Mouse (Mus musculus): ENCODE results near the gene Irf7. TPM values are rescaled to one million over a fixed set of nuclear protein-coding genes. Genes with fewer than 3 reads are reported as not detected.
A peak's percentile ranks its signal among the peaks of the same experiment; 100 is the strongest.
"Not testable (repeated sequence)": the region's sequence is repeated elsewhere in the genome, so short reads cannot be mapped to it uniquely, and the experiment has no call there.

Irf7 gene
- polyA plus RNA-seq, 3 experiments from 2014 or later: 95.5 to 112 (median 100) TPM

DNA sequence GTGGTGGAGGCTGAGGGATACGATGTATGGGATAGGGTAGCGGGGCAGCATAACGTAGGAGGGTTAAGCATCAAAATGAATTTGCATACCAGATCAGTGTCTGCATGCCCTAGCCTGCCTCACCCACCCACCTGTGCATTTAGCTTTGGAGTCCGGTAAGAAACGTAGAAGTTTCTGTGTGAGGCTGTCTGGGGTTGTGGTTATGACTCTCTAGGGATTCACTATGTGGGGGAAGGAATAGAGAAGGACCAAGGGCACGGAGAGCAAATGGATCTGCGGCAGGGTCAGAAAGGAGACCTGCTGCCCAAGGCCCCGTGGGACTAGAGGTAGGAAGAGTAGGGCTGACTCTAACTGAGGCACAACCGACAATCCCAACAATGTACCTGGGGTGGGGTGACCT lies 9.1 kb upstream of the Irf7 start:
- no peak for ATAC-seq

DNA sequence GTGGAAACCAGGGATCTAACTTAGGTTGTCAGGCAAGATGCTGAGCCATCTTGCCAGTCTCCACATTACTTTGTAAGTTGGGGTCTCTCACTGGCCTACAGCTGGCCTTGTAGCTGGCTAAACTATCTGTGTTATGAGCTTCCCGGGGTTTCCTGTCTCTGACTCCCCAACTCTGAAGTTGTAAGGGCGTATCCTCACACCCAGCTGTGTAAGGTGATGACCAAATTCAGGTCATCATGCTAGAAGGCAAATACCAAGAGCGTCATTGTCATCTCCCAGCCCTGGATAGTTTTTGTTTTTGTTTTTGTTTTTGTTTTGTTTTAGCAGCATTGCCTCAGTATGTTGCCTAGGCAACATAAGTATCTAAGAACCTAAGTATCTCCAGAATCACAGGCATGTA lies 4.3 kb upstream of the Irf7 start:
- ATAC-seq: no peak

DNA sequence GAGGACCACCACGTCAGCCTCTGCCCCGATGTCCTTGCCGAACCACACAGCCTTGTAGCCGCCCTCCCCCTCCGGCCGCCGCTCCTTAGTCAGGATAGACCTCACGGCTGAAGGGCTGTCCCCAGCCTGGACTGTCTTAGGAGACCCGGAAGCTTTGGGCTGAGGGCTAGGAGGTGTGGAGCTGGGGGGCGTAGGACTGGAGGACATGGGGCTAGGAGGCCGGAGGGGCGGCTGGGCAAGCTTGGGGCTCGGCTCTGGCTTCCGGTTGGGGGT lies 2.9 kb upstream of the Irf7 start:
- no peak for ATAC-seq

DNA sequence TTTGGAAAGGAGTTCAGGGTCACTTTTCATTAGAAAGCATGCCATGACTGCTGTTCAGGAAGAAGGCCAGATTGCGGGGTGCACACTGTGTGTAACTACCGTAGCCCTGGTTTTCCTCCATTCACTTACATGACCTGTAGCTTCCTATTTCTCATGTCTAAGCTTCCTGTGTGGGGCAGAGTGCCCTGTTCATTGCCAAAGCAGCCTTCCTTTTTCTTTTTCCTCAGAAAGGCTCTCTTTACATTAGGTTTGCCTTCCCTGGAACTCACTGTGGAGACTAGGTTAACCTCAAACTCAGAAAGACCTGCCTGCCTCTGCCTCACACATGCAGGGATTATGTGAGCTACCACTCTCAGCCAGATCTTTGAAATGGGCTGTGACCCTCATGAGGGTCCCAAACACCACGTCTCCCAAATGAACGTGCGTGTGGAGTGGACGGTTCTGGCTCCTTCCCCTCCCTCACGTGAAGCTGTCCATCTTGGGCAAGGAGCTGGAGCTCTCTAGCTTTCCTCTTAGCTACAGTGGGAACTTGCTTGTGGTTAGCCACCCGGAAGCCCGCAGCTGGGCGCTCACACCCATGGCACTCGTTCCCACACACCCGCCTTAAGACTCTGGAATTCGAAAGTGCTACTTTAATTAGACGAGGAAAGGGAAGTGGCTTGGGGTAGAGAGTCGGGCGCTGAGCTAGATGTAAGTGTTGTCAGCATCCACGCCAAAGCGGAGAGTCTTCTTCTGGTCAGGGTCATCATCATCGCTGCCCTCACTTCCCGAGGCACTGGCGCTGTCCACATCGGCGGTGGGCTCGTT lies 2.4 kb upstream of the Irf7 start:
- ATAC-seq: peak; percentile 10

DNA sequence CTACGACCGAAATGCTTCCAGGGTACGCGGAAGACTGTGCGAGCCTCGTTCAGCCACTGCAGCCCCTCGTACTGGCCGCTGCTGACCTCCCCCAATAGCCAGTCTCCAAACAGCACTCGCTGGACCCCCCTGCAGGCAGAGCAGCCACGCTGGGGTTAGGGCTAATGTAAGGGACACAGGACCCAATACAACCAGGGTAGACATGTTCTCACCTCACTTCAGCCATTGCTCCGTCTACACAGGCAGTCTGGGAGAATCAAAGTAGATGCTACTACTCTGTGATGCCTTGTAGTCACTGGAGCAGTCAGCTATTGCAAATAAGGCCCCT lies 906 bp downstream of the Irf7 start:
- peak; percentile 19 for ATAC-seq

DNA sequence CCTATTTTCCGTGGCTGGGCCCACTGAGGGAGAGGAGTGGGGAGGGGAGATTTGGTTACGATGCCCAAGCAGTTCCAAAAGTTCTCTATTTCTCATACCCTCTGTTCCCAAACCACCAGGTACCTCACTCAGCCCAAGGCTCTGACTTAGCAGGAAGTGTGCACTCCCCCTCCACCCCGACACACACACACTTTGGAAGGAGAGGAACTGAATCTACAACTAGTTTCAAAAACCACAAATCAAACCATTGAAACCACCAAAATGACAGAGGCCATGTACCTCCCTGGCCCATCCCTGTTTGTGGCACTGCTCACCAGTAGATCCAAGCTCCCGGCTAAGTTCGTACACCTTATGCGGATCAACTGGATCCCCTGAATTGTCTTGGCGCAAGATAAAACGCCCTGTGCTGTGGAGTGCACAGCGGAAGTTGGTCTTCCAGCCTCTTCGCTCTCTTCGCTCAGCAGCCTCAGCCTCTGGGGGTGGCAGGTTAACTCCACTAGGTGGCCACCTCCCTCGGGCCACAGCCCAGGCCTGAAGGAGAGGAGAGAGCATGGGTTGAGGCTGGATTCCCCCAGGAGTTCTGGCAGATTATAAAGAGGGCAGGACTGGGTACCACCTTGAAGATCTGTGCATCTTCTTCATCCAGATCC lies 1.4 kb downstream of the Irf7 start:
- ATAC-seq: peak; percentile 51

DNA sequence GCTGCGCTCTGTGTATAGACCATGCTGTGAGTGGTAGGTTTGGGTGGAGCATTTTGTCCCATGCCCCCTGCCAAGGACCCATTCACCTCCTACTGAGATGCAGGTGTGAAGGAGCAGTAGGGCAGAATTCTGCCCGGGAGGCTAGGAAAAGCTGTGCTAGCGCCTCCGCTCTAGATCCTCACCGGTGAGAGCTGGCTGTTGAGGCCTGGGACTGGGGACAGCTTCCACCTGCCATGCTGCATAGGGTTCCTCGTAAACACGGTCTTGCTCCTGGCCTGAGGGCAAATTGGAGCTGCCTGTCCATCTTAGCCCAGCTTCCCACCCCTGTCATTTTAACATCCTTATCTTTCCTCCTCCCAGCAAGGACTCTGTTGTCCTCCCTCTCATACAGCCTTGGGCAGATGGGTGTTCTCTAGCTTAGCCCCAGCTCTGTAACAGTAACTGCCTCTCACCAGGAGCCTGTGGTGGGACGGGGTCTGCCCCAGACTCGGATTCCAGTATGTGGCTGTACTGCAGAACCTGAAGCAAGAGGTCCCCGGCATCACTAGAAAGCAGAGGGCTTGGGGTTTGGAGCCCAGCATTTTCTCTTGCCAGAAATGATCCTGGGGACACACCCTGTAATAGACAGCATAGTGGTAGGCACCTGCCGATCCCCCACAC lies 2.1 kb downstream of the Irf7 start:
- no peak for ATAC-seq

DNA sequence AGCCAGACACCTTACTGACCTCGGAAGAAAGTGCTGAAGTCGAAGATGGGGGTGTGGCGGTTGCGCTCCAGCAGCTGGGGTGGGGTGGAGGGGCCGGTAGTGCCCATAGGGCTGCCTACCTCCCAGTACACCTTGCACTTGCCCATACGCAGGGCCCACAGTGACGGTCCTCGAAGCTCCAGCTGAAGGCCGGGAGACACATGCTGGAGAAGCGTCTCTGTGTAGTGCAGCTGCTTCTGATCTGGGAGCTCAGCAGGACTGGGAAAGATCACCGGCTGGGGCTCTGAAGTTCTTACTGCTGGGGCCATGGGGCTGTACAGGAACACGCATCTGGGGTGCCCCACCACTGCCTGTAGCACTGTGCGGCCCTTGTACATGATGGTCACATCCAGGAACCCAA lies 2.6 kb downstream of the Irf7 start:
- ATAC-seq: no peak

DNA sequence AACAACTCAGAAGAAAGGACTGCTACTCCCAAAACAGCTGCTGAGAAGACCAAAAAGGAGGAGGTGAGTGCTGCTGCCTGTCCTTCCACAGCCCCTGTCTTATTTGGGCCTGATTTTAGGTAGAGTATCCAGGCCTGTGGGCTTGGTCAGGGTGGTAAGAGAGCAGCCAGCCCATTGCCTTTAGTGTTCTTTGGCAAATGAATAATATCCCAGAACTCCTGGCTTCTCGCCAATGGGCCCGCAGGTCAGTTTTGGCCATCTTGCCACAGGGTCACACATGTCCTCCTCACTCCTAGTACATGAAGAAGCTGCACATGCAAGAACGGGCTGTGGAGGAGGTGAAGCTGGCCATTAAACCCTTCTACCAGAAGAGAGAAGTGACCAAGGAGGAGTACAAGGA lies 4.8 kb downstream of the Irf7 start:
- ATAC-seq: no peak

DNA sequence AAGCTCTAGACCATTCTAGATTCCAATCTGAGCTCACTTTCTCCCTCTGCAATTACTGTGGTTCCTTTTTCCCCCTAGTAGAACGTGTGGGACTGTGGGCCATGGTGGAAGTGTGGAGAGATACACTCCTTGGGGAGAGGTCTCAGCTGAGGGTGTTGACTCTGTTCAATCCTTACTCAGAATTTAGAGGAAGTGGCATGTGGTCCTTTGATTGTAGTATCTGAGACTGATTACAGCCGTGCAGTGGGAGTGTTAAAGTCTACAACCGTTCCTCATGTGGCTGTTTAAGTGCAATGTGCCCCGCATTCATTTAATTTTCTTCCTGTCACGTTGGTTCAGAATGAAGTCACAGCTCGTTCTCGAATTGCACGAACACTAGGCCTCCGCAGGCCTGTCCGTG lies 10.1 kb downstream of the Irf7 start:
- no peak for ATAC-seq

DNA sequence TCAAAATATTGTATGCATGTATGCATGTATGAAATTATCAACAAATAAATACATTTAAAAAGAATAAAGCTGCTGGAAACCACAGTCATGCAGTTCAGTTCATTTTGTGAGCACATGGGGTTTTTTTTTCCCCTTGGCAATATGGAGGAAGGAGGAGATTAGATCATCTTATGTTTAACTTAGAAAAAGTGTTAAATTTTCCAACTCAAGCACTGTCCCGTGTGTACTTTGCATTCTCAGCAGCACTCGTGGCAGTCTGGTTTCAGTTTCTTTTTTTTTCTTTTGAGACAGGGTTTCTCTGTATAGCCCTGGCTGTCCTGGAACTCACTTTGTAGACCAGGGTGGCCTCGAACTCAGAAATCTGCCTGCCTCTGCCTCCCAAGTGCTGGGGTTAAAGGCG lies 15.8 kb downstream of the Irf7 start:
- ATAC-seq: not testable (repeated sequence)

DNA sequence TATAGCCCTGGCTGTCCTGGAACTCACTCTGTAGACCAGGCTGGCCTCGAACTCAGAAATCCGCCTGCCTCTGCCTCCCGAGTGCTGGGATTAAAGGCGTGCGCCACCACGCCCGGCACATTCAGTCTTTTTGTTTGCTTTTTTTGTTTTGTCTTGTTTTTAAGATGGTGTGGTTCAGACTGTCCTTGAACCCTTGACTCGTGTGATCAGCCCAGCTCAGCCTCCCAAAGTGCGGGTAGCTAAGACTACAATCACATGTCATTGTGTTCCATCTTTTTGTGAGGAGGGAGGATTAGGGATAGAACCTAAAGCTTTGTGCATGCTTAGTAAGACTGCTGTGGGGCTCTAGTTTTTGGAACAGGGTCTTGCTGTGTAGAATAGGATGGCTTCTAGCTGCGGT lies 34.7 kb downstream of the Irf7 start:
- ATAC-seq: no peak

DNA sequence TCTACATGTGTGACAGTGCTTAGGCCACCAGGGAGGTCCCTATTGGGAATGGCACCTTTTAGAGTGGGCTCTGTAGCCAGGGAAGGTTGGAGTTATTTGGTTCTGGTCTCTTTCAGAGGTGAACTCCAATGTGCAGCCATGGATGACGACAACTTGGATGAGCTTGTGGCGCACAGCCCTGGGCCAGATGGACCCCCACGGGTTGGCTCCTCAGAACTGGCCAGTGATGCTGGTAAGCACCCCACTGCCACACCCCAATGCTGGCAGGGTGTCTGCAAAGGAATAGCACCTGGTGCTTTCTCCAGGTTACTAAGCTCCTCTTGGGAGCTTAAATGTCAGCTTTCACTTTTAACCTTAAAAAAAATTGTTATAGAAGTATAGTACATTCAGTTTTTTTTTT lies 35.2 kb downstream of the Irf7 start:
- ATAC-seq: no peak

DNA sequence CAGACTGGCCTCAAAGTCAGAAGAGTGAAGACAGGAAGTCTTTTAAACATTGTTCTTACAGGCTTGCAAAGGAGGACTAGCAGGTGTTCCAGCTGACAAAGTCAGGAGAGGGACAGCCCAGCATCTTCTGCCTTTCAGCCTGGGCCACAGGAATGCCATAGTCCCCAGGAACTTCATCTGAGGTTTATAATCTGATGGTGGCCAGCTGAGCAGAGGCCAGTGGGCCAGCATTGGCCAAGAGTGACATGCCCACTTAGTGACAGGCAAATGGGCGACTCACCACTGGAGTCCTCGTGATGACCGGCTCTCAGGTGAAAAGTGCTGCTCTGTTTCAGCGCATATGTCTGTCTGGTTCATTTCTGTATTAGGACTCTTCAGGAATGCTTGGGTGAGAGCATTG lies 35.7 kb downstream of the Irf7 start:
- ATAC-seq: no peak

DNA sequence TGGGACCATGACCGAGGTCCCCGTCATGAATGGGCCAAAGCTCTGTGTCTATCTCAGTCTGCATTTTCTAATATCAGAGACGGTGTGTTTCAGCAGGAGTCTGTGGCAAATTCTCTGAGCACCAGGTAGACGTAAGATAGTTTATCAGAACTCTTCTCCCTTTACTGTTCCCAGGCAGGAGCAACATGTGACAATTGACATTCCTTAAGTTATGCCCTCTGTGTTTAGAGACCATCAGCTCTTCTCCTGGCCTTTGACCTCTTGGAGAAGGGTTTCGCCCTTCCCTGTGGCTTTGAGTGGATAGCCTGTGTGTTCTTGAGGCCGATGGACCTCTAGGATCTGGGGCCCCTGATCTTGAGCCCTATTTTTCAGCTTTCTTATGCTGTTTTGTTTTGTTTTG lies 36.6 kb downstream of the Irf7 start:
- no peak for ATAC-seq

DNA sequence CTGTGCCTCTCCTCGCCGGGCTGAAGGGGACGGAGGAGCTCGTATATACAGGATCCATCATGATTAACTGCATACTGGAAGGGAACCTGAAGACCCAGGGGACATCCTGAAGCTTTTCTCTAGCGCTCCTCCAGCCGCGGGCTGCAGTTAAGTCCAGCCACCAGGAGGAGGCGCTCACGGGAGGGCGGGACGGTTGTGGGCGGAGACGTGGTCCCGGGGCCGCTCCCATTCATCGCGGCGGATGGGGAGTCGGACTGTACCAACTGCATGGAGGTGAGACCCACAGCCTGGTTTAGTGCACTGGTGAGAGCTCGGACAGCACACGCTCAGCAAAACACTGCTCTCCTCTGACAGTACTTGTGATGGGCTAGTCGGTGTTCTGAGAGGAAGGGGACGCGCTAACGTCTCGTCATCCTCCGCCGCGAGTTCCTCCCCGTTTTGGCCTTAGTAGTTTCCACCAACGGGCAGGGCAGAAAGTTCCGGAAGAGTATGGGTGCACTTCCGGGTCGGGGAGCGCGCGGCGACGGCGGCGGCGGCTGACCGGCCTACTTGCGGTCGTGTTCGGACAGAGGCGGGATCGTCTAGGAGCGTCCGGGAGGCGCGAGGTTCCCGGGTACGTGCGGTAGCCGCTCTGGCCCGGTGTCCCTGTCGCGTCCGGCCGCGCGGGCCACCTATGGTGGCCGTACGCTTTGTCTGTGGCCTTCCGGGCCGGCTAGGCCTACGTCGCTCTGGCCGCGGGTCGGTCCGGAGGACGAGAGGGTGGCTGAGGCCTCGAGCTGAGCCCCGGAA lies 37.8 kb downstream of the Irf7 start, which contains the start of gene Phrf1:
Phrf1 (plus strand) TSS at position 506 of the 789 bp plus-strand sequence.
- peak; percentile 92 for ATAC-seq

DNA sequence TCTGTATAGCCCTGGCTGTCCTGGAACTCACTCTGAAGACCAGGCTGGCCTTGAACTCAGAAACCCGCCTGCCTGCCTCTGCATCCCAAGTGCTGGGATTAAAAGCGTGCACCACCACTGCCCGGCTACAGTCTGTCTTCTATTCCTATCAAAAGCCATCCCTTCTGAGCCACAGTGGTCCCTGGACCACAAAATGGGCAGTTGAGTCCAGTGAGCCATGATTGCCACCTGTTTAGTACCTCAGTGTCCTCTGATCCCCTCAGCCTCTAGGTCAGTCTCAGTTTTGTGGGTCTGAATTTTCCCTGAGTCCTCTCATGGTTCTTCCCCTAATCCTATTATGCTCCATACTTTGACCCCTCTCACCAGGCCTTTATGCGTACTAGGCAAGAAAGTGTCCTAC lies 38.5 kb downstream of the Irf7 start:
- ATAC-seq: no peak

DNA sequence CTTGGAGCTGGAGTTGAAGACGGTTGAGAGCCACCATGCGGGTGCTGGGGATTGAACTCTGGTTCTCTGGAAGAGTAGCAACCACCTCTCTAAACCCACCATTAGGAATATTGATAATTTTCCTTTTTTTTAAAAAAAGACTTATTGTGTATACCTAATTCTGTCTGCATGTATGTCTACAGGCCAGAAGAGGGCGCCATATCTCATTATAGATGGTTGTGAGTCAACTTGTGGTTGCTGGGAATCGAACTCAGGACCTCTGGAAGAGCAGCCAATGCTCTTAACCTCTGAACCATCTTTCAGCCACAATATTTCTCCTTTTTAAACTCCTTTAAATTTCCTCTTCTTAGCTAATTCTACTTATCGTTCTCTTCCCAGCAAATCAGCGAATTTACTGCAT lies 39.7 kb downstream of the Irf7 start:
- ATAC-seq: no peak

DNA sequence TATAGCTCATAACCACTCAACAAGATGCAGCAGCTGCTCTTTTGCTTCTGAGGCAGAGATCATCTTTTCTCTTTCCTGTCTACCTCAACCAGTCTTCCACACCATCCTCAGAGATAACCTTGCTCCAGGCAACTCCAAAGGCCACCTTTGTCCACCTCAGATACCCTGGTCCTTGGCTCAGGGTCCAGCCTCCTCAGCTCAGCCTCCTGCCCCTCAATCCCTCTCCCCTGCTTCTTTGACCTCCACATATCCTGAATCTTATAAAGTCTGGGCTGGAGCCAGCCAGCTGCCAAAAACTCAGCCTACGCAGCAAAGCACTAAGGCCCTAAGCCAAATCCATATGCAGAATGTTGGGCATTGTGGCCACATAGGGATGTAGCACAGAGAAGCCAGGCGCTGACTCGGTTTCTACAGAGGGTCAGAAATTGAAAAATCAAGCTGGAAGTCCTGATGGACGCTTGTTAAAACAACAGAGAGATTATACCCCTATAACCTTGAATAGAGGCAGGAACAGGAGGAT lies 43.5 kb downstream of the Irf7 start:
- ATAC-seq: no peak

DNA sequence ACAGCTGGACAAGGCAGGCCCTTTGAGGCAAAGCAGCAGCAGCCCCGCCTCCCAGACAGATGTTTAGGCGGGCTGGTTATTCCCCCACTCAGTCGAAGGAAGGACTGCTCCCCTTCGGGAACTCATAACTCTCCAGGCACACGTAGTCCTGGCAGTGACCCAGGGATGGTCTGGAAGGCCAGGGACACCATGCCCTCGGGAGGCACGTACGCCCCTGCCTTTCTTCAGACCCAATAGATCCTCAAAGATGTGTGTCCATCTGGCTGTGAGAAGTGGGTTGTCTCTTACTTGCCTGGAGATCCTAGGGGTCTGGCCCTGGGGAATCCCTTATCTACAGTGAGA lies 44.2 kb downstream of the Irf7 start:
- no peak for ATAC-seq

DNA sequence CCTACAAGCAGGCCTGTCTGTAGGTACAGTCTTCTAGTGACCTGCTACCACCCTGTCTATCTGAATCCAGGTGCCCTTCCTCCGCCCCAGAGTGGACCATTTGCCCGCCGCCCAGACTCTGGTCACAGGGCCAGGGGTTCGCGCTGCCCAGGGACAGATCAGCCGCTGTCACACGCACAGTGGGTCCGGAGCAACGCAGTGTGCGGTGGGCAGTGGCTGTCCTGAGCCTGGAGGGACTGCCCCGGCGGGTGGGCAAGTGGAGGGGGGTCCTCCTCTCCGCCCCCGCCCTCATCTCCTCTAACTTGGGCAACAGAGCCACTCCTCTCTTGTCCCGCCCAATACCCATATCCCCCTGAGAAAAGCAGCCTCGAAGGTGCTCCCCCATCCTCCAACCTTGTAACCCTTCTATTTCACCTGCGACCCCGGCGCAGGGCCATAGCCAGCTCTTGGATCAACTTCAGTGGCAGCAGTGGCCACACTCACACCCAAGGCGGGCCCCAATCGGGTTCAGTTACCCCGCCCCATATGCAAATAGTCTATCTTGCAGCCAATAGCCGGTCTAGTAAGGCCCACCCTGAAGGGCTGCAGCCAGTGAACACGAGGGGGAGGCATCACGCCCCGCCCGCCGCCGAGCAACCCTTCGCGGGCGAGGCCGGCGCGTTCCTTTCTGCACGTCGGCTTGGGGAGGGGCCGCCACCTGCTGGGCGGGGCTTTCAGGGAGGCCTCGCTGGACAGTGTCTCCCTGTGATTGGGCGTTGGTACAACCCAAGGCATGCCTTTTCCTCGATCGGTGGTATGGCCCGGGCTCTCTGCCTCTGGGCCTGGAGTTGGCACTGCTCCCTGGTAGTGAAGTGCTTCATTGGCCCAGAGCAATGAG lies 44.8 kb downstream of the Irf7 start:
- ATAC-seq: peak; percentile 89

DNA sequence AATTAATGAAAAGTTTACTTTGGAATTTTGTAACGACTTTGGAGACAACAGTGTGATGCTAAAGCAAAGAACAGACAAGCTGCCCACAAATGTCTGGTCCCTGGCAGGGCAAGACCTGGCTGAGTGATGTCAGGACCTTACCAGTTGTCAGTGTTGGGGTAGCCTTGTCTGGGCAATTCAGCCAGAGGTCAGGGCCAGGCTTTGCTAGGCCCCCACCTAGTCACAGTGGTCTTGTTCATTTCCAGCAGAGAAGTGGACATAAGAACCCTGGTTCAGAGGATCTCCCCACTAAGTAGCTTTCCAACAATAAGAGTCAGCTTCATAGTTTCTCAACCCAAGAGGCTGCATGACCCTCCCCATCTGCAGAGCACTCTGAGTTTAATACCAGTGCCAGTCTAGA lies 45.9 kb downstream of the Irf7 start:
- ATAC-seq: no peak
